Mouse (Mus musculus): ENCODE results near the gene A530084C06Rik. TPM values are rescaled to one million over a fixed set of nuclear protein-coding genes. Genes with fewer than 3 reads are reported as not detected.

A530084C06Rik gene
- total and polyA plus RNA-seq, 2 experiments from 2014 or later, result not detected

DNA sequence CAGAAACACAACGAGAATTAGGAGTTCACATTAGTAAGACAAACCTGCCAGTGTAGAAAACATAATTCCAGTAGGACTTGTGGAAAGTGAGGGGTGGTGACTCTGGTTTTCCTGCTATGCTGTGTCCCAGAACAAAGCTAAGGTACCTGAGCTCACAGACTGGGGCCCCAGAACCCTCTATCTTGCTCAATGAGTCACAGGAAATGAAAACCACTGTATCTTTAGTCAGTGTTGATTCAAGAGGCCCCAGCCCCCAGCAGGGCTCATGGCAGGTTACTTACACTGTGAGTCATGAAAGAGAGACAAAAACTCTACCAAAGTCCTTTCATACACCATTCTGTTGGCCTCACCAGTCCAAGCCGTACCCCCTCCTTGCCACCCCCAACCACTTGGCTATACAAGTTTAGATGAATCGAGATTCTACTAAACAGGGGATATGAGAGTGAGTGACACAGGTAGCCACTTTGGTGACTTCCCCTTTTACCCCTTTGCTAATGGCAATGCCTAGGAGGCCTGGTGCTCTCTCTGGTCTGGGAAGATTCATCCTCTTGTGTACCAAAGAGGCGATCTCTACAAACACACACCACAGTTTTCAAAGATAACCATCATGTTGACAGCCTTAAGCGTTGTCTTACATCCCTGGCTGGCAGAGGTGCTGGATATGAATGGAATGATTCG, 8.6 kb upstream of the A530084C06Rik start:
- H3K27me3 ChIP-seq (ENCODE audit: control insufficient read depth, insufficient read depth, low read length), result peaks cover 29% of the 10 kb centered on the region

DNA sequence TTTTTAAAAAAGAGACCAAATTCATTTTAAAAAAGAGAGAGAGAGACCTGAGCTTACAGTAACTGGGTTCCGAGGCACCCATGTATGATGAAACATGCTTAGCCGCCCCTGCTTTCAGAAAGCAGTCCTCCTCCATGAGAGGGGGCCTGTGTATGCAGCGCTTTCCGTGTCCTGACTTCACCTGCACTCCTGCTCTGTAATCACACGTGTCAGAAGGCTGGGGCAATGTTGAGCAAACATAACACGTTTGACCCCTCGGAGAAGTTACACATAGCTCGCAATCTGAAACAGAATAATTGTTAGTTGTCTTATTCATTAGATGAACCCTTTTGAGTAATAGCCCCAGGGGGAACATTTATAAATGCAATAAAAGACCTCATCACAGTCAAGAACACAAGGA, 8.0 kb upstream of the A530084C06Rik start:
- 71% methylated on average over 8 of the region's 8 CpGs for WGBS
- H3K9me3 ChIP-seq (replicated peaks; ENCODE audit: control insufficient read depth, low read length), result no peaks in the 10 kb centered on the region
- H3K36me3 ChIP-seq (replicated peaks; ENCODE audit: control insufficient read depth, insufficient read depth, low read length), result no peaks in the 10 kb centered on the region
- H3K4me1 ChIP-seq (ENCODE audit: control insufficient read depth, insufficient read depth), result no peaks in the 10 kb centered on the region
- H3K9ac ChIP-seq (replicated peaks; ENCODE audit: low read depth, low read length), result no peak overlapping the region
- no peak overlapping the region for H3K4me2 ChIP-seq (ENCODE audit: low read depth, low read length)
- no peak overlapping the region for H3K4me3 ChIP-seq (ENCODE audit: low read depth, low read length)
- H3K27ac ChIP-seq (ENCODE audit: low read depth), result no peak overlapping the region
- ATAC-seq (ENCODE audit: insufficient read depth, low read depth), result no peak
- no peak for DNase-seq (ENCODE audit: low spot score)
- TF ChIP-seq EP300 (IDR thresholded peaks at IDR 0.05; ENCODE audit: low read depth) (no peak), CTCF (IDR thresholded peaks at IDR 0.05; ENCODE audit: low read depth) (no peak)
- peaks cover 35% of the 10 kb centered on the region for H3K27me3 ChIP-seq (ENCODE audit: control insufficient read depth, insufficient read depth, low read length)

More for the DNA sequence above, 8.6 kb upstream of the A530084C06Rik start:
- no peaks in the 10 kb centered on the region for H3K36me3 ChIP-seq (replicated peaks; ENCODE audit: control insufficient read depth, insufficient read depth, low read length)
- H3K9ac ChIP-seq (replicated peaks; ENCODE audit: low read depth, low read length), result no peak overlapping the region
- H3K9me3 ChIP-seq (replicated peaks; ENCODE audit: control insufficient read depth, low read length), result no peaks in the 10 kb centered on the region
- DNase-seq (ENCODE audit: low spot score) (no peak), ATAC-seq (ENCODE audit: insufficient read depth, low read depth) (no peak)
- no peak overlapping the region for H3K27ac ChIP-seq (ENCODE audit: low read depth)
- TF ChIP-seq CTCF (IDR thresholded peaks at IDR 0.05; ENCODE audit: low read depth) (no peak), EP300 (IDR thresholded peaks at IDR 0.05; ENCODE audit: low read depth) (no peak)
- WGBS, result 66% methylated on average over 6 of the region's 6 CpGs
- no peak overlapping the region for H3K4me2 ChIP-seq (ENCODE audit: low read depth, low read length)
- H3K4me1 ChIP-seq (ENCODE audit: control insufficient read depth, insufficient read depth), result no peaks in the 10 kb centered on the region
- H3K4me3 ChIP-seq (ENCODE audit: low read depth, low read length), result no peak overlapping the region

DNA sequence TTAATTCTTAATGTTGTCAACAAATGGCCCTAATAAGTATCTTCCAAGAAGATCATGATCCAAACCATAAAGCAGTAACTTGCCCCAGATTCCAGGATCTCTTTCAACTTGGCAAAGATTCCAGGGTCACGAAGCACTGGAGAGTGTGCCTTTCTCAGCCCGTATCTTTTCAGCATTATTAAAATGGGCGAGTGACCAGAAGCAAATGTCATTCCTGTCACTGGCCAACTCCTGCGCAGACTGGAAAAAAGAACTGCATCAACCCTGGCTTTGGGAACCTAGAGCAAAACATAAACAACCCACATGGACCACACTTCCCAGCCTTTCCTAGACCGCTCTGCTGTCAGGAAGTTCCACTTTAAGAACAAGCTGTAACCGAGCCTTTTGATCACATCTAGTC, 5.3 kb upstream of the A530084C06Rik start:
- Histone ChIP-seq H3K4me2 (ENCODE audit: low read depth, low read length) (no peak overlapping the region), H3K36me3 (replicated peaks; ENCODE audit: control insufficient read depth, insufficient read depth, low read length) (no peaks in the 10 kb centered on the region), H3K27ac (ENCODE audit: low read depth) (no peak overlapping the region), H3K4me3 (ENCODE audit: low read depth, low read length) (no peak overlapping the region), H3K9me3 (replicated peaks; ENCODE audit: control insufficient read depth, low read length) (no peaks in the 10 kb centered on the region), H3K27me3 (ENCODE audit: control insufficient read depth, insufficient read depth, low read length) (peaks cover 62% of the 10 kb centered on the region), H3K9ac (replicated peaks; ENCODE audit: low read depth, low read length) (no peak overlapping the region), H3K4me1 (ENCODE audit: control insufficient read depth, insufficient read depth) (no peaks in the 10 kb centered on the region)
- TF ChIP-seq EP300 (IDR thresholded peaks at IDR 0.05; ENCODE audit: low read depth) (no peak), CTCF (IDR thresholded peaks at IDR 0.05; ENCODE audit: low read depth) (no peak)
- 26% methylated on average over 6 of the region's 6 CpGs for WGBS
- no peak for ATAC-seq (ENCODE audit: insufficient read depth, low read depth)
- DNase-seq (ENCODE audit: low spot score), result no peak

DNA sequence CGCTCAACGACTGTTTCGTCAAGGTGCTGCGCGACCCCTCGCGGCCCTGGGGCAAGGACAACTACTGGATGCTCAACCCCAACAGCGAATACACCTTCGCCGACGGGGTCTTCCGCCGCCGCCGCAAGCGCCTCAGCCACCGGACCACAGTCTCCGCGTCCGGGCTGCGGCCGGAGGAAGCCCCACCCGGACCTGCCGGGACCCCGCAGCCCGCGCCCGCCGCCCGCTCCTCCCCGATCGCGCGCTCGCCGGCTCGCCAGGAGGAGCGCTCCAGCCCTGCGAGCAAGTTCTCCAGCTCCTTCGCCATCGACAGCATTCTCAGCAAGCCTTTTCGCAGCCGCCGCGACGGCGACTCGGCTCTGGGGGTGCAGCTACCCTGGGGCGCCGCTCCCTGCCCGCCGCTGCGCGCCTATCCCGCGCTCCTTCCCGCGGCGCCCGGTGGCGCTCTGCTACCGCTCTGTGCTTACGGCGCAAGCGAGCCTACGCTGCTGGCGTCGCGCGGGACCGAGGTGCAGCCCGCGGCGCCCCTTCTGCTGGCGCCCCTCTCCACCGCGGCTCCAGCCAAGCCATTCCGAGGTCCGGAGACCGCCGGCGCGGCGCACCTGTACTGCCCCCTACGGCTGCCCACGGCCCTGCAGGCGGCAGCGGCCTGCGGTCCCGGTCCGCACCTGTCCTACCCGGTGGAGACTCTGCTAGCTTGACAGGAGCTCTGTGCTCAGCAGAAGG, 449 bp upstream of the A530084C06Rik start:
- under 1% methylated on average over 90 of the region's 92 CpGs for WGBS
- Histone ChIP-seq H3K9ac (replicated peaks; ENCODE audit: low read depth, low read length) (no peak overlapping the region), H3K4me3 (ENCODE audit: low read depth, low read length) (peak overlapping the region; percentile 67), H3K36me3 (replicated peaks; ENCODE audit: control insufficient read depth, insufficient read depth, low read length) (no peaks in the 10 kb centered on the region), H3K9me3 (replicated peaks; ENCODE audit: control insufficient read depth, low read length) (no peaks in the 10 kb centered on the region), H3K4me1 (ENCODE audit: control insufficient read depth, insufficient read depth) (peaks cover 7% of the 10 kb centered on the region; the same call in 1 of the 2 replicates), H3K4me2 (ENCODE audit: low read depth, low read length) (peak overlapping the region; percentile 97), H3K27ac (ENCODE audit: low read depth) (no peak overlapping the region), H3K27me3 (ENCODE audit: control insufficient read depth, insufficient read depth, low read length) (peaks cover 92% of the 10 kb centered on the region)
- TF ChIP-seq CTCF (IDR thresholded peaks at IDR 0.05; ENCODE audit: low read depth) (peak; percentile 60), EP300 (IDR thresholded peaks at IDR 0.05; ENCODE audit: low read depth) (no peak)
- peak; percentile 67 for ATAC-seq (ENCODE audit: insufficient read depth, low read depth)
- DNase-seq (ENCODE audit: low spot score), result peak; percentile 35

DNA sequence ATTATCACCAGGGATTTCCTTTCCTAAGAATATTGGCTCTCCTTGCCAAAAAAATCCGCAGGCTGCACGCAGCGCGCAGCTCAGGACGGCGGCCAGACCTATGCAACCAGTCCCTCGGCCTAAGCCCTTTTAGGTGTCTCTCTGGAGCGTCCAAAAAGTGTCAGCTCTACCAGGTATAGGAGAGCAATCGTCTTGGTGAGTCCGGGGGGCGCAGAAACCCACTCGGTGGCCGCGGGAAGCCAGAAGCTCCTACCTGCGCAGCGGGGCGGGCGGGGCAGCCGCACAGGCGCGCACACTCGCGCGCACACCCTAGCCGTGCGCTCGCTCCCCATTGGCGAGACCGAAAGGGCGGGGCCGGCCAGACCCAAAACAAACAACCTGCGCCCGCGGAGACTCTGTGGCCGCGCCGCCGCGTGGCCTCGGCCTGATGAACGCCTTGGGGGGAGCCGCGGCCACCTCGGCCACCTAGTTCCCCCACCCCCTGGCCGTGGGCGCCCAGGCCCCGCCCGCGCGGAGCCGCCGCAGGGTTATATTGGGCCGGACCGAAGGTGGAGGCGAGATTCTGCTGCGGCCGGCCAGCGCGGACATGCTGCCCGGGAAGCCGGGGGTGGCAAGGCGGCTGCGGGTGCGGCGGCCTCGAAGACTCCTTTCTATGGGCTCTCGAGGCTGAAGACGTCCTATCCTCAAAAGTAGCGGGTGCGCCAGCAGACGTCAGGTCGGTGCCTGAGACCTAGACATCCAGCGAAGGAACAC, 1.2 kb downstream of the A530084C06Rik start:
- Histone ChIP-seq H3K9ac (replicated peaks; ENCODE audit: low read depth, low read length) (no peak overlapping the region), H3K36me3 (replicated peaks; ENCODE audit: control insufficient read depth, insufficient read depth, low read length) (no peaks in the 10 kb centered on the region), H3K27ac (ENCODE audit: low read depth) (no peak overlapping the region), H3K9me3 (replicated peaks; ENCODE audit: control insufficient read depth, low read length) (no peaks in the 10 kb centered on the region), H3K27me3 (ENCODE audit: control insufficient read depth, insufficient read depth, low read length) (peaks cover 93% of the 10 kb centered on the region), H3K4me1 (ENCODE audit: control insufficient read depth, insufficient read depth) (peaks cover 7% of the 10 kb centered on the region; the same call in 1 of the 2 replicates), H3K4me3 (ENCODE audit: low read depth, low read length) (peak overlapping the region; percentile 67), H3K4me2 (ENCODE audit: low read depth, low read length) (peak overlapping the region; percentile 97)
- WGBS, result under 1% methylated on average over 73 of the region's 73 CpGs
- peak; percentile 47 for ATAC-seq (ENCODE audit: insufficient read depth, low read depth)
- TF ChIP-seq CTCF (IDR thresholded peaks at IDR 0.05; ENCODE audit: low read depth) (no peak), EP300 (IDR thresholded peaks at IDR 0.05; ENCODE audit: low read depth) (no peak)
- no peak for DNase-seq (ENCODE audit: low spot score)
